Mouse (Mus musculus): ENCODE results near the gene Wdfy4. TPM values are rescaled to one million over a fixed set of nuclear protein-coding genes. Genes with fewer than 3 reads are reported as not detected.

Wdfy4 gene
- polyA plus RNA-seq, 1 experiment: 0.27 TPM

GRCm38 (mm10) chr14:32915360-32915759, 269.9 kb downstream of the Wdfy4 start:
- DNase-seq (ENCODE audit: low read depth): peak; percentile 43
- no peak for TF ChIP-seq CTCF (IDR thresholded peaks at IDR 0.05; ENCODE audit: borderline replicate concordance, extremely low read depth, insufficient read depth, insufficient read length)

GRCm38 (mm10) chr14:32911187-32911586, 274.1 kb downstream of the Wdfy4 start:
- TF ChIP-seq CTCF (IDR thresholded peaks at IDR 0.05; ENCODE audit: borderline replicate concordance, extremely low read depth, insufficient read depth, insufficient read length): no peak
- TF ChIP-seq POLR2A (IDR thresholded peaks at IDR 0.05; ENCODE audit: borderline replicate concordance, extremely low read depth, insufficient read depth, insufficient read length, poor library complexity, severe bottlenecking): no peak
- DNase-seq (ENCODE audit: low read depth): no peak

Other genes with a start within 250 kb of the Wdfy4 start
- 0.38 TPM in 2 replicates for gene Lrrc18, start 194.1 kb downstream of the Wdfy4 start, polyA plus RNA-seq (2012; rRNA removed)
- gene Arhgap22, start 28.5 kb upstream of the Wdfy4 start, polyA plus RNA-seq (2012; rRNA removed): 1.1 and 1.9 TPM in 2 replicates

Data from brain, embryonic 14.5 days (tissue).